Mouse (Mus musculus) lung, embryonic 16.5 days (tissue): ENCODE data around the gene Gm42421. TPM values are rescaled to one million over a fixed set of nuclear protein-coding genes. Genes with fewer than 3 reads are reported as not detected.
A peak's percentile ranks its signal among the peaks of the same experiment; 100 is the strongest.

ENCODE experiments used
- ATAC-seq: fragments of 200-750 bp; cut with Nextera tagmentation; 2 replicates; pipeline ENCODE4 v1.8.0; 2017; ENCODE audit warnings: low read depth, mild to moderate bottlenecking, moderate library complexity
- H3K27ac ChIP-seq: fragments of 300-500 bp; sonication (generic); 2 replicates; pipeline ENCODE4 v1.5.1; 2014; ENCODE audit warnings: mild to moderate bottlenecking, control low read depth, low read length
- H3K27me3 ChIP-seq: fragments of 300-500 bp; sonication (generic); 2 replicates; pipeline ENCODE4 v1.6.1; 2014; ENCODE audit warnings: low read depth, low read length, mixed read lengths; ENCODE audit not compliant: control insufficient read depth, insufficient read depth
- H3K36me3 ChIP-seq: fragments of 300-500 bp; sonication (generic); 2 replicates; pipeline ENCODE4 v1.6.1; 2014; ENCODE audit warnings: low read length; ENCODE audit not compliant: control insufficient read depth, insufficient read depth
- H3K4me1 ChIP-seq: fragments of 300-500 bp; sonication (generic); replicated peaks from 2 replicates; pipeline ENCODE4 v1.6.1; 2014; ENCODE audit warnings: low read length, mixed read lengths; ENCODE audit not compliant: control insufficient read depth, insufficient read depth
- H3K4me2 ChIP-seq: fragments of 300-500 bp; sonication (generic); 2 replicates; pipeline ENCODE4 v1.6.1; 2014; ENCODE audit warnings: low read depth, low read length, control low read depth
- H3K4me3 ChIP-seq: fragments of 300-500 bp; sonication (generic); 2 replicates; pipeline ENCODE4 v1.5.1; 2014; ENCODE audit warnings: mild to moderate bottlenecking, low read length, control low read depth
- H3K9ac ChIP-seq: fragments of 300-500 bp; sonication (generic); 2 replicates; pipeline ENCODE4 v1.6.1; 2014; ENCODE audit warnings: low read length, control low read depth
- H3K9me3 ChIP-seq: fragments of 300-500 bp; sonication (generic); 2 replicates; pipeline ENCODE4 v1.6.1; 2016; ENCODE audit warnings: low read length; ENCODE audit not compliant: control insufficient read depth
- WGBS: fragments of 180-500 bp; shearing (Covaris S2); extraction: QIAGEN DNeasy Blood & Tissue Kit; methylation state at CpG from one replicate; pipeline ENCODE4 v1.1.7; 2014; 5-methylcytosine and 5-hydroxymethylcytosine counted together
- polyA plus RNA-seq: library from polyadenylated mRNA; unstranded; fragments of >200 nt; fragmentation: Nextera tagmentation; extraction: Ambion mirVana; gene quantifications from 2 replicates; pipeline ENCODE4 v1.2.1, GENCODE M21; 2015

Gm42421 gene
- polyA plus RNA-seq, 1 experiment from 2014 or later = not detected

- Histone ChIP-seq H3K27me3 (no peaks in the 10 kb centered on the region), H3K27ac (no peak overlapping the region), H3K9ac (no peak overlapping the region), H3K36me3 (no peaks in the 10 kb centered on the region), H3K4me2 (no peak overlapping the region), H3K4me3 (no peak overlapping the region), H3K9me3 (no peaks in the 10 kb centered on the region), H3K4me1 (no peaks in the 10 kb centered on the region)
- ATAC-seq = no peak
- WGBS = 91% methylated on average over 6 of the region's 6 CpGs
Measured at GRCm38 (mm10) chr5:143957101-143957500, 29.1 kb downstream of the Gm42421 start.

GRCm38 (mm10) chr5:143959551-143959950, 31.6 kb downstream of the Gm42421 start:
- WGBS = 87% methylated on average over 11 of the region's 11 CpGs
- H3K9me3 ChIP-seq = no peaks in the 10 kb centered on the region
- no peak for ATAC-seq
- no peak overlapping the region for H3K27ac ChIP-seq
- H3K4me2 ChIP-seq = no peak overlapping the region
- no peaks in the 10 kb centered on the region for H3K27me3 ChIP-seq
- no peak overlapping the region for H3K9ac ChIP-seq
- no peaks in the 10 kb centered on the region for H3K4me1 ChIP-seq
- no peaks in the 10 kb centered on the region for H3K36me3 ChIP-seq
- no peak overlapping the region for H3K4me3 ChIP-seq

GRCm38 (mm10) chr5:143961176-143961575, 33.2 kb downstream of the Gm42421 start:
- Histone ChIP-seq H3K4me2 (no peak overlapping the region), H3K27ac (no peak overlapping the region), H3K9me3 (no peaks in the 10 kb centered on the region), H3K4me3 (no peak overlapping the region), H3K36me3 (no peaks in the 10 kb centered on the region), H3K4me1 (no peaks in the 10 kb centered on the region), H3K9ac (no peak overlapping the region), H3K27me3 (no peaks in the 10 kb centered on the region)
- 86% methylated on average over 8 of the region's 8 CpGs for WGBS
- ATAC-seq = no peak

- WGBS = 70% methylated on average over 12 of the region's 12 CpGs
- H3K4me1 ChIP-seq = no peaks in the 10 kb centered on the region
- no peak overlapping the region for H3K9ac ChIP-seq
- no peak overlapping the region for H3K27ac ChIP-seq
- H3K9me3 ChIP-seq = no peaks in the 10 kb centered on the region
- H3K27me3 ChIP-seq = no peaks in the 10 kb centered on the region
- H3K4me2 ChIP-seq = no peak overlapping the region
- H3K4me3 ChIP-seq = no peak overlapping the region
- no peaks in the 10 kb centered on the region for H3K36me3 ChIP-seq
- ATAC-seq = no peak
Measured at GRCm38 (mm10) chr5:143965586-143966345, 37.8 kb downstream of the Gm42421 start.

- H3K27me3 ChIP-seq = no peaks in the 10 kb centered on the region
- H3K4me1 ChIP-seq = no peaks in the 10 kb centered on the region
- H3K4me2 ChIP-seq = no peak overlapping the region
- ATAC-seq = no peak
- H3K36me3 ChIP-seq = no peaks in the 10 kb centered on the region
- no peak overlapping the region for H3K27ac ChIP-seq
- H3K4me3 ChIP-seq = no peak overlapping the region
- WGBS = 72% methylated on average over 12 of the region's 12 CpGs
- no peak overlapping the region for H3K9ac ChIP-seq
- H3K9me3 ChIP-seq = 0 out of 2 replicates have a peak, but pooled peaks cover 2% of the 10 kb centered on the region
Measured at GRCm38 (mm10) chr5:143966671-143967070, 38.7 kb downstream of the Gm42421 start.

GRCm38 (mm10) chr5:143972628-143973027, 44.7 kb downstream of the Gm42421 start:
- Histone ChIP-seq H3K27me3 (no peaks in the 10 kb centered on the region), H3K4me2 (no peak overlapping the region)
- 53% methylated on average over 3 of the region's 3 CpGs for WGBS

GRCm38 (mm10) chr5:143974931-143975630, 47.1 kb downstream of the Gm42421 start:
- WGBS = 42% methylated on average over 4 of the region's 4 CpGs
- ATAC-seq = peak; percentile 78

More at GRCm38 (mm10) chr5:143972628-143973027, 44.7 kb downstream of the Gm42421 start:
- Histone ChIP-seq H3K4me1 (no peaks in the 10 kb centered on the region), H3K9ac (no peak overlapping the region), H3K27ac (no peak overlapping the region), H3K4me3 (no peak overlapping the region), H3K9me3 (0 out of 2 replicates have a peak, but pooled peaks cover 2% of the 10 kb centered on the region), H3K36me3 (no peaks in the 10 kb centered on the region)
- no peak for ATAC-seq

GRCm38 (mm10) chr5:143975631-143975933, 47.6 kb downstream of the Gm42421 start:
- ATAC-seq = 0 out of 2 replicates have a peak, but pooled peaks have one; percentile 31
- Histone ChIP-seq H3K36me3 (no peaks in the 10 kb centered on the region), H3K4me2 (no peak overlapping the region), H3K9ac (no peak overlapping the region), H3K9me3 (0 out of 2 replicates have a peak, but pooled peaks cover 2% of the 10 kb centered on the region), H3K4me1 (no peaks in the 10 kb centered on the region), H3K27me3 (no peaks in the 10 kb centered on the region), H3K4me3 (no peak overlapping the region), H3K27ac (no peak overlapping the region)
- WGBS = 33% methylated on average over 2 of the region's 2 CpGs

More at GRCm38 (mm10) chr5:143974931-143975630, 47.1 kb downstream of the Gm42421 start:
- Histone ChIP-seq H3K36me3 (no peaks in the 10 kb centered on the region), H3K4me3 (no peak overlapping the region), H3K27ac (no peak overlapping the region), H3K9ac (no peak overlapping the region), H3K4me2 (no peak overlapping the region), H3K27me3 (no peaks in the 10 kb centered on the region), H3K4me1 (no peaks in the 10 kb centered on the region), H3K9me3 (0 out of 2 replicates have a peak, but pooled peaks cover 2% of the 10 kb centered on the region)

- Histone ChIP-seq H3K27me3 (no peaks in the 10 kb centered on the region), H3K4me1 (no peaks in the 10 kb centered on the region; the same call in 1 of the 2 replicates), H3K9me3 (no peaks in the 10 kb centered on the region), H3K9ac (no peak overlapping the region), H3K36me3 (no peaks in the 10 kb centered on the region), H3K4me3 (no peak overlapping the region), H3K4me2 (no peak overlapping the region), H3K27ac (no peak overlapping the region)
- no peak for ATAC-seq
- WGBS = 76% methylated on average over 11 of the region's 11 CpGs
Measured at GRCm38 (mm10) chr5:143976232-143976631, 48.3 kb downstream of the Gm42421 start.
